Mouse (Mus musculus): ENCODE results near the gene Acacb.

Acacb gene

DNA sequence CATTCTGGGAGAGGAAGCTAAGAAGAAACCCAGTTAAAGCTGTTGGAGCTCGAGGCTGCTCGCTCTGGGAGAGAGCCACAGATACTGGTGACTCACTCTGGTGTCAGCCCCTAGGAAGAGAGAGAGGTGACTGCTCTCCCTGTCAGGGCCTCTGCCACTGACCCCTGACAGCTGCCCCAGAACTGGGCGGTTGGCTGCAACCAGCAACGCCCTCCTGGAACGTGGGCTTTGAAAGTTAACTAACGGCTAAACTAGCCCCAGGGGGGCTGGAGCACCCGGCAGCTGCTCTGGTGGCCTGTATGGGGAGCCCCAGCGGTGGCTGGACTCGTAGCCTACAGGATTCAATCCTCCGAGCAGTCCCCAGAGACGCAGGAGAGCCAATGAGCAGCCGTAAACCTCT lies 123.6 kb downstream of the Acacb start:
- no peak for DNase-seq

DNA sequence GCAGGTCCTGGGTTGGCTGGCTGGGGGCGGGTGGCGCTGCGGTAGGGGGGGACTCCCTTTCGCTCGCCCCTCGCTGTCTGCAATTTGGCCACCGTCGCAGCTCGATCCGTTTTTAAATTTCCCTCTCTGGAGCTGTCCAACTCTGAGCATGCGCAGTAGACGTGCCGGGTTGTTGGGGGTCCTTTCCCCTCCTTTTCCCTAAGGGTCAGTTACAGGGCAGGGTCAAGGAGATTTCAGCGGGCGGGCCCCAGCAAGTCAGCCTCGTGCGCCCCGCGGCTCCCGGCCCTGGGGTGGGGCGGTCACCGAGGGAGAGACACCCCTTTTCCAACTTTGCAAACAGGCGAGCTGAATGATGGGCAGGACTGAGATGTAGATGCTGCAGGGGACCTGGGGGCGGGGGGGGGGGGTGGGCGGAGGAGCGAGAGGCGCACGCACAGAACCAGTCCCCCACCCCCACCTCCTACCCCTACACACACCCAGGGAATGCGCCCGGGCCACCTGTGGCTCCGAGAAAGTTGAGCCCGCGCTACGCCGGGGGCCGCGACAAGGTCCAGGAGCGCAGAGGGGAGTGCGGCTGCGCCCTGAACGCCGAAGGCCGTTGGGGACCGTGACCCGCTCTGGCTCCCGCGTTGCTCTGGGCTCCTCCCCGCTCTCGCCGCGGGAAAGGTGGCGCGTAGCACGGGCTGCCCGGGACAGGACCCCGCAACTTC lies 127.5 kb downstream of the Acacb start, which contains the start of gene Foxn4:
Foxn4 (minus strand) TSS at position 115 of the 710 bp plus-strand sequence.
- no peak for DNase-seq

DNA sequence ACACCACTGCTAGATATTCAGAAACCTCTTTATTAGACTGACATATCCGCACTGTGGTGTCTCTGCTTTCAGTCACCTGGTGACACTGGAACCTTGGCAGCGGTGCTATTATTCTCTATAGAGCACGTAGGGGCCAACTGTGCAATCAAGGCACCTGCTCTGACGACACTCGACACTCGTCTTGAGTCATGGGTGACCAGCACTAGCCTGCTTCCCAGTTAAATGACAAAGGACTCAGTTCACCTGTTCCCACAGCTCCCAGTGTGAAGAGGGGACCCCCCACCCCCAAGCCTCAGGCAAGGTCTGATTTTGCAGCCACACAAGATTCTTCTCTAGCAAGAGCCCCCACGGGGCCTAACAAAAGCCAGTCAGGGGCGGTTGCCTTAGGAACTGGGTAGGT lies 129.0 kb downstream of the Acacb start:
- DNase-seq: no peak

DNA sequence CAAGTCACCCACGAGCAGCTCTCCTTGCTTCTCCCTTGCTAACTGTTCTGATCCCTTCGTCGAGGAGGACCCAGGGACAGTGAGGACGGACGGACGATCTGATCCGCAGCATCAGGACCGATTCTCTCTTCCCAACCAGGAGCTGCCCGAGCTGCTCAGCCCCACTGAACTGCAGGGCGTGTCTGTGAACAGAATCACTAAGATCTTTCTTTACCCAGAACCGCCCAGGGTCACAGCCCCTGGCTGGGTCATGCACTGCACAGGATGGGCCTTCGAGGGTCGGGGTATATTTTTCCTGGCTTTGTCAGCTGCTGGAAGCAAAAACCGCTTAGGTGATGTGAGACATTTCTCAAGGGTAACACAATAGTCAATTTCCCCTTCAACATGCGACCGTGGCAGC lies 129.7 kb downstream of the Acacb start:
- no peak for DNase-seq

DNA sequence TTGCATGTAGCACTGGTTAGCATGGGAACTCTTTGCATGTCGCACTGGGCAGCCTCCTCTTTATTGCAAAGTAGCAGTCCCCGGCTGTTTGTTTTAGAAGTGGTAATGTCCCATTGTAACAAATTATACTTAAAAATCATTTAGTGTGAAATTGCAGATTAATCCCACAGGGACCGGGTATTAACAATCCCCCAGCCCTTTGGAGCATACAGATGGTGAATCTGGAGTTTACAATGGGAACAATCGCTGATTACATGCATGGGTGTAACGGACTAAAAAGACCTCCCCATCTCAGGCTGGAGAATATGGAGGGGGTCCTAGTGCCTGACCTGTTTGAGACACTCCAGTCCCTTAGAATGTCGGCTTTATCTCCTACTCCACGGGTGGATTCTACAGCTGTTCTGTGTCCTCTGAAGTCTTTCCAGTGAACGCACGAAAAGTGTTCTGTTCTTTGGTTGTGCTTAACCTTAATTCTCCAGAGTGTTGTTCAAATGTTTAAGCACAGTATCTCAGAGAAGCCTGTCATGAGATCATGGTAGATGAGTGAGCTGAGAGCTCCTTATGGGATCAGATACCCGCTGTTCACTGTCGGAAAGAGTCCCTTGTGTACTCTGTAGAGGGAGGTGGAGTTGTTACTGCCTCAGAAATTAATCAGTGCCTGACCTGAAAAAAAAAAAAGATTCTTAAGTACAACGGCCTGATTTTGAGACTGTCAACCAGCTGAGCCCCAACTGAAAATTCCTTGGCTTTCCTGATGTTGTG lies 133.2 kb downstream of the Acacb start:
- DNase-seq: no peak

DNA sequence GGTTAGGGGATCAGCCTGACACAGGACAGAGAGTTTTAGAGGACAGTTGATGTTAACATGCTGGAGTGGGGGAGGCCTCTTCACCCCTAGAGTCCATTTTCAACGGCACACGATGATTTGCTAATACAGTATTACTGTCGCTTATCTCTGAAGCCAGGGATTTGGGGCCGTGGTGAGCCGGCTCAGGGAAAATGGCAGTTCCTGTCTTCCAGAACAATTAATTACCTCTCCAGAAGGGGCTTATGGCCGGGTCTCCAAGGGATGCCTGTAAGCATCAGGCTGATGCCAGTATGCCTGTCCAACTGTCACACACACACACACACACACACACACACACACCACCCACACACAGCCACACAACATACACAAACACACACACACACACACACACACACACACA lies 136.0 kb downstream of the Acacb start:
- no peak for DNase-seq

DNA sequence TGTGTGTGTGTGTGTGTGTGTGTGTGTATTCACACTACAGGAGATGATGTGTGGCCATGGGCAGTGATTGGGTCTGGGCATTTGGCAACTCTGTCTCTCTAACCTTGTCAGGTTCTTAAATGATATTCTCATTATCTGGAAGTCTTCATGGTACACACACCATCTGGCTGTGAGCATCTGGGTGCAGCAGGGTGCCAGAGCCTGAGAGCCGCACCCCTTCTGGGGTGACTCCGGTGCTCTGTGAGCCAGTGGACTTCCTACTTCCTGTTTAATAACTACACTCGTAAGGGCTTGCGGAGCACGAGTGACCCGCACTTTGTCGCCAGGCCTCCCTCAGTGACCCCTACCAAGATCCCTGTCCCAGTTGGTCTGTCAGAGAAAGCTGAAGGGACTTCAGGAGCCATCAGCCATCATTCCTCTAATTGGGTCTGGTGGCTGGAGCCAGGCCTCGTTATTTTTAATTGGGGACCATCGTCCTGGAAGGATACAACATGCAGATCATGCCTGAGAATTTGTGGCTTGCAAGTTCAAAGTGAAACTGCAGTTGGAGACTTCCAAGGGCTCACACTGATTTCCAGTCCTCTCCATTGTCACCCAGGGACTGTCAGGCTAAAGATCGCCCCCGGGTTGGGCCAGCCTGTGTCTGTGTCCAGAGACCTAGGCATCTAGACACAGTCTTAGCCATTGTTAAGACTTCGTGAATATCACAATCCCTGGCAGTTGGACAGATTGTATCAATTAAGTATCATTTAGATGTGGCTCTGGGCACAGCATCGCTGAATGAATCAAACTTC lies 138.5 kb downstream of the Acacb start:
- DNase-seq: no peak

DNA sequence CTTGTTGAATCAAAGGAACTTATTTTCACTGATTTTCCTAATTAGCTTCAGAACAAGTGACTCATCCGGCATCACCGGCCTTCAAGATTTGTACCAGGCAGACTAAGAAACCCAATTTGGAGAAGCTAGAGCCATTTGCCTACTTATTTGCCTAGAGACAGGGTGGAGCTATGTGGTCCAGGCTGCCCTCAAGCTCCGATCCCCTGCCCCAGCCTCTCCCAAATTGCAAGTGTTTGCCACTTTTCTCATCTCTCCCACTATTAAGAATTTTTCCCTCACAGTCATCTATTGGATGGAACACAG lies 139.0 kb downstream of the Acacb start:
- DNase-seq: no peak

DNA sequence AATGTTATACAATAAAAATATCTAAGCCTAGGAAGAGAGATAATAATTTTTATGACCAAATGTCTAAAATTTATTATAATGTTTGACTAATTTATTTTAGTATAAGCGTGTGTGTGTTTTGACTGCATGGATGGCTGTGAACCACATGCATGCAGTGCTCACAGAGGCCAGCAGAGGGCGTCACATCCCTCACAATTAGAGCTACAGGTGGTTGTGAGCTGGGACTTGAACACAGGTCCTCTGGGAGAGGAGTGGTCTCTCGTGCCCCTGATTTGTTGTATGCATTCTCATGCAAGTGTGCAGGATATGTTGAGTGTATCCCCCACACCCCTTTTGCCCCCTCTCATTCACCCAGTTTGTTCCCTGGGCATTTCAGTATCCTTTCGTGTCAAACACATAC lies 139.8 kb downstream of the Acacb start:
- DNase-seq: no peak

DNA sequence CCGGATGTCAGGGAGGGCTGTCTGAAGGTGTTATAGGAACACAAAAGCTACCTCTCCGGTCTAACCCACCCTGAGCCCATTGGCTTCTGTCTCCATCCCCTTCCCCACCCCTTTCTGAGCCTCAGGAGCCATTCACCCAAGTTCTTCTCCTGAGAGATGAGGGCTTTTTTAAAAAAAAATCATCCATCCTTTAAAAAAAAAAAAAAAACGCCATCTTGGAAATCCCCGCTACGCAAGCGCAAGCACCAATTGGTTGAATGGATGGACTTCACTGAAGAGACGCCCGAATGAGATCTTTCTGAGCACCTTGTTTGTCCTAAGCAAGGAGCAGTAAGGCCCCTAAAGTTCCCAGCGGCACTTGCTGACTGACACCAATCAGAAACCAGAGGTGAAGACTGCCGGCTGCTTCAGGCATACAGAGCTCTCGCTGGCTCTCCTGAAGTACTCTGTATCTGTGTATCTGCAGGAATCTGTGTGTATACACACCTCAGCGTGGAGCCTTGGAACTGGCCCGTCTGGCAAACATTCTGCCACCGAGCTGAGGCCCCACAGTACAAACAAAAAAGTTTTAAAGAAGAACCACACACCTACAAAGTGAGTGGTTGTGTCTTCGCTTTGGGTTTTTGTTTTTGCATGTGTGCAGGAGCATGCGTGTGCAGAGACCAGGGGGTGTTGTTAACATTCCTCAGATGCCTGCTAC lies 140.7 kb downstream of the Acacb start:
- DNase-seq: no peak

DNA sequence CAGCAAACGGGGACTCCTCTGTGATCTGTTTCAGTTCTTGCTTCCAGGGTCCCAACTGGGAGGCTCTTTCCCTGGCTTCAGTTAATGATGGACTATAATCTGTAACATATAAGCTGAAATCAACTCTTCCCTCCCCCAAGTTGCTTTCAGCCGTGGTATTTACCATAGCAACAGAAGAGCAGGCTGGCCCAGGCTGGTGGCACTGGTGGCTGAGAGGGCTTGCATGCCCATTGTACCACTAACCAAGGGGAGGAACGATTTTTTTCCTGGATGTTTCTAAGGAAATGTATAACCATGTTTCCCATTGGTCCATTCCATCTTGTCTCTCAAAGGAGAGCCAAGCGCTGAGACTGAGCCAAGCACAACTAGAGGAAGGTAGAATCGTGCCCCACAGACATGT lies 142.1 kb downstream of the Acacb start:
- no peak for DNase-seq

DNA sequence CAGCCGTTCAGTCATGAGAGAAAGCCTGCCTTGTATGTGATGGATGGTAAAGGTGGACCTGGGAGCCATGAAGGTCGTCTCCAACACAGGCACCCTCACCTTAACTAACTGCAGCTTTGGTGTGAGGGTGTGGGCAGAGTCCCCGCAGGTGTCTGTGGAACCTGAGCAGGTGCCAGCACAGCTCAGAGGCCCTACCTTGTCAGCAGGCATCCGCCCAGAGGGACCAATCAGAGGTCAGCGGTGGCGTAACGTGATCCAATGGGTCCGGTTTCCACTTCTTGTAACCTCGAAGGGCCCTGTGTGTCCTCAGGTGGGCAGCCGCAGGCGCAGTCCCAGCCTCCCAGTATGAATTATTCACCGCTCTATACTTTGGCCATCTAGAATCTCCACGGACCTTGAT lies 142.5 kb downstream of the Acacb start, which contains the start of gene Myo1h:
Myo1h (plus strand) TSS at position 293 of the 400 bp plus-strand sequence.
- no peak for DNase-seq

DNA sequence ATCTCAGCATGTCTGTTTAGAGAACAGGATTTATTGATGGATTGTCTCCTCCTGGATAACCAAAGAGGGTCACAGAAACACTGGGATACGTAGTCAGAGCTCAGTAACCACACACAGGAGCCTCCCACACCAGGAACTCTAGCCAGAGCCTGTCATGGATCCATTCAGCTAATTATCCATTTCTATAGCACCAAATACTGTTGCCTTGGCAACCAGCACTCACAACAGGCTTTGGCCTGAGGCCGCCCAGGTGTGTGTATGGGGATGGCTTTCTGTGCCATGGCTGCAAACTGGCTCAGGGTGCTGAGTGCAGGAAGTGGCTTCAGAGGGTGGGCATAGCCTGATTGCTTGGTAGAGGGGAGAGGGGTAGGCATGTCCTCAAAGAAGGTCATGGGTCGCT lies 143.7 kb downstream of the Acacb start:
- DNase-seq: no peak

DNA sequence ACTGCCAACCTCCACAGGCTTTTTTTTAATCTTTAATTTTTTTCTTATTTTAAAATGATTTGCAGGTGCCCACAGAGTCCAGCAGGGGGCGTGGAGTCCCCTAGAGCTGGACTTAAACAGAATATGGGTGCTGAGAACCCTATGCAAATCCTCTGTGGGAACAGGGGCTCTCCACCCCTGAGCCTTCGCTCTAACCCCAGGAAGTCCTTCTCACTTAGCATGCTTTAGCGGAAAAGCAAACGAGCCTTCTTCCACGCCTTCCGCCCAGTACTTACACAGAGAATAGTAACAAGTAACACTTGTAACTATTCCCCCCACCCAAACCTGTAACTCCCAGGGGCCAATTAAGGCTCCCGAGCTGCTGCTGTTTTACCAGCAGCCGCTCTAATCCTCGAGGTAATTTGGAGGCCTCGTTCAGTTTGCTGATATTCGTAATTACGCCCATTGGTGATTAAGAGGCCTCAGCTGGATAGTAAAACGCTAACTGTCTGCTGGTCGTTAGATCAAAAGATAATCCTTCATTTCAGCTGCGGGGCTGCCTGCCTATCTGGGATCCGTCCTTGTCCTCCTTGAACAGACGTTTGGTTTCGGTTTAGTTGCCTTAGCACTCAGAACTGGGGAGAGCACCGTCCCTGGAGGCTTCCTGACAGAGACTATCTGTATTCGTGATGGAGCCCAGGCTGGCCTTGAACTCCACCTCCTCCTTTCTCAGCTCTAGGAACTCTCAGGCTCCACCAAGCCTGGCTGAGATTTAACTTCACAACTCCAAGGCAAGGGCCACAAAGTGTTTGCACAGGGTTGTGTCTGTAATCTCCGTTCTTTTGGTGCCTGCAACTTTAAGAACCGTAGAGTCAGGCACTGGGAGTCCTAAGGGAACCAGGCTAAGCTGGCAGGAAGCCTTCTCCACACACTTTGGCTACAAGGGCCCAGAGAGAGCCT lies 150.6 kb downstream of the Acacb start:
- DNase-seq: no peak

DNA sequence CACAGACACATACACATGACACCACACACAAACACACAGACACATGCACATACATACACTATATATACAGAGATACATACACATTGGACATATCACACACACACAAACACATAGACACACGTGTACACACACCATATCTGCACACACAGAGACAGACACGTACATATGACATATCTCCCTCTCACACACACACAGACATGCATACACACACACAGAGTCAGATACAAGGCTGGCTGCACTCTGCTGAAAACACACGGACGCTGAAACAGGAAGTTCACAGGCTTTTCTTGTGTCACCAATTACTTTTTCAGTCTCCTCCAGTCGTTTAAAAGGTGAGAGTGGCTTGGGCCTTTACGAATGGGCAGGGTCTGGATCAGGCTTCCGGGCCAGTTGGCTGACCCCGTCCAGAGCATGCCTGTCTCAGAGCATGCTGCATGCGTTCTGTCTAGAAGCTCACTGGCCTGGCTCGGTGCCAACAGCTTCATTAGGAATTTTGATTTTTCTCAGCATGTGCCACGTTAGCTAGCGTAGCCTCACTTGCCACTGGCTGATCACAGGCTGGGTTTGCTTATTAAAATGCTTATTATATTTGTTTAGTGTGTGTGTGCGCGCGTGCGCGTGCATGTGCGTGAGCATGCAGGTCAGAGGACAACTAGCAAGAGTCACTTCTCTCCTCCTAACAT lies 152.0 kb downstream of the Acacb start:
- no peak for DNase-seq

DNA sequence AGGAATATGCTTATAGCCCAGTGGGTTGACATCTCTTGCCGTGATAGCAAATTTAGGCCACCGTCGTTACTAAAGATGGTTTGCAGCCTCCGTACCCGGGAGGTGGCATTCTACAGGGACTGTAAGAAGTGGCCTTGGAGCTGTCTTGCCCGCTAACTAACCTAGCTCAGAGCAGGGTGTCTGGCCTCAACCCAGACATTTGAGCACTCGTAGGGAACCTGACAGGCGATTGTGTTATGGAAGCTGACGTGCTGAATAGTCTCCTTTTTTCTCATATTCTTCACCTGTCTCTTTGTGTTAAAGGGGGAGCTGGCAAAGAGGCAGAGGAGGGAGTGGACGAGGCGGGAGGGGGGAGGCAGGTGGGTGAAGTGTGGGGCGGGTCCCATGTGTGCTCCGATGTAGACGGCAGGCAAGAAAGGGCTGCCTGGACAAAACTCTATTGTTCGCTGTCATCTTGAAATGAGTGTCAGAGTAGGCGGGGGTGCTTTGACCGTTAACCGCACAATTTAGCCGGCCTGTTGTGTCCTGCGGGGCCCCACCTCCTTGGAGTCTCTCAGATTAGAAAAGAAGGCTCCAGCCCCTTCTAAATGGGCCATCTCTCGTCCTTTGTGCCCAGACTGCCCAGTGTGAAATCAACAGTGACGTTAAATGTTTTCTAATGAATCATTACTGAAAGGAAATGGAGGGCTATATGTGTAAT lies 153.0 kb downstream of the Acacb start:
- DNase-seq: no peak

DNA sequence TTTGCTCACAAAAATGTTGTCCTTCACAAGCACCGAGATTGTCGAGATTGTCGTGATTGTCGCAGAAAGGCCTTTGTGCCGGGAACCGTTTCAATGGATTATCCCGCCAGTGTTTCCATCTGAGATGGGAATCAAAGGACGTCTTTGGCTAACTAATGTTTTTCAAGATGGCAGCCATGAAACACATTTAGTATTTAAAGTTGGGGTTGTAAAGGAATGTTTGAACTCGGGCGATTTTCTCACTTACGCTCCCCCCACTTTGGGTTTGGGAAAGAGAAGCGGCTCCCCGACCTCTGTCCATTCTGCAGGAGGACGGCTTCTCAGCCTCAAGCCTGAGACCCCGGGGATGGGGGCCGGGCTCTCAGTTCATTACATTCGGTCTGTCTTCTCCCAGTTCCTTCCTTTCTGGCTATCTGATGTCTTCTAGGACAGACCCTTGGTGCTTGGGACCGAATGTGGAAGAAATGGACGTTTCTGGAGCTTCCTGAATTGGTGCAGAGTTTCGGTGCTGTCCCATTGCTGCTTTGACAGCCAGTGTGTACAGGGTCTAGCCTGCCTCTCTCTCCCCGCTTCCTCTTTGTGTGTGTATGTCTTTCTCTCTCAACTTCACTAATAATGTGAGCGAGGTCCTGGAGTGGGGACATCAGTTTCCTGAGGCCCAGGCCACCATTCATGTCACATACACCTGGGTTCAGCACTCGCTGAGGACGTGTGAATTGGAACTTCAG lies 153.7 kb downstream of the Acacb start:
- no peak for DNase-seq

Data from kidney, adult 11 months (tissue).